Mouse (Mus musculus) neural tube, embryonic 13.5 days (tissue): ENCODE data around the gene Gemin5. TPM values are rescaled to one million over a fixed set of nuclear protein-coding genes. Genes with fewer than 3 reads are reported as not detected.
"Not testable (repeated sequence)": the region's sequence is repeated elsewhere in the genome, so short reads cannot be mapped to it uniquely, and the experiment has no call there.

Experiments
- ATAC-seq: fragments of 200-750 bp; cut with Nextera tagmentation; 2 replicates; pipeline ENCODE4 v1.8.0; 2017; ENCODE audit warnings: low read depth, mild to moderate bottlenecking, moderate TSS enrichment, moderate library complexity
- H3K27ac ChIP-seq: fragments of 300-500 bp; sonication (generic); replicated peaks from 2 replicates; pipeline ENCODE4 v1.5.1; 2015; ENCODE audit warnings: moderate library complexity, mild to moderate bottlenecking, inconsistent platforms
- H3K27me3 ChIP-seq: fragments of 300-500 bp; sonication (generic); 2 replicates; pipeline ENCODE4 v1.6.1; 2015; ENCODE audit warnings: mild to moderate bottlenecking, inconsistent platforms
- H3K36me3 ChIP-seq: fragments of 300-500 bp; sonication (generic); 2 replicates; pipeline ENCODE4 v1.6.1; 2015; ENCODE audit warnings: mild to moderate bottlenecking, inconsistent platforms
- H3K4me1 ChIP-seq: fragments of 300-500 bp; sonication (generic); replicated peaks from 2 replicates; pipeline ENCODE4 v1.6.1; 2015; ENCODE audit warnings: inconsistent platforms
- H3K4me2 ChIP-seq: fragments of 300-500 bp; sonication (generic); 2 replicates; pipeline ENCODE4 v1.6.1; 2015; ENCODE audit warnings: inconsistent platforms, mild to moderate bottlenecking, moderate library complexity
- H3K4me3 ChIP-seq: fragments of 300-500 bp; sonication (generic); 2 replicates; pipeline ENCODE4 v1.5.1; 2015; ENCODE audit warnings: mild to moderate bottlenecking, inconsistent platforms
- H3K9ac ChIP-seq: fragments of 300-500 bp; sonication (generic); 2 replicates; pipeline ENCODE4 v1.6.1; 2015; ENCODE audit warnings: moderate library complexity, mild to moderate bottlenecking, inconsistent platforms
- H3K9me3 ChIP-seq: fragments of 300-500 bp; sonication (generic); 2 replicates; pipeline ENCODE4 v1.6.1; 2016; ENCODE audit warnings: inconsistent platforms
- WGBS: fragments of 180-500 bp; shearing (Covaris S2); methylation state at CpG from one replicate; pipeline ENCODE4 v1.1.7; 2015; 5-methylcytosine and 5-hydroxymethylcytosine counted together
- polyA plus RNA-seq: library from polyadenylated mRNA; unstranded; fragments of >200 nt; fragmentation: Nextera tagmentation; extraction: Ambion mirVana; gene quantifications from 2 replicates; pipeline ENCODE4 v1.2.1, GENCODE M21; 2015

Gemin5 gene
- polyA plus RNA-seq, 1 experiment from 2014 or later = 12.4 TPM

- Histone ChIP-seq H3K4me3 (peak within 1 kb of the TSS; percentile 45), H3K9ac (peak within 1 kb of the TSS; percentile 63), H3K4me2 (peak within 1 kb of the TSS; percentile 62)
- not testable (repeated sequence) for H3K4me1 ChIP-seq, H3K27ac ChIP-seq, H3K27me3 ChIP-seq, H3K9me3 ChIP-seq, H3K36me3 ChIP-seq
- 9% methylated on average over 13 of the region's 15 CpGs for WGBS
- 0 out of 2 replicates have a peak, but pooled peaks have one; percentile 50 for ATAC-seq
Measured at GRCm38 (mm10) chr11:58199229-58200037, 31.1 kb upstream of the Gemin5 start, which contains the start of the genes Igtp and Irgm2. Gene Igtp (plus strand): TSS chr11:58199556. Gene Irgm2 (plus strand): TSS chr11:58199618.

DNA sequence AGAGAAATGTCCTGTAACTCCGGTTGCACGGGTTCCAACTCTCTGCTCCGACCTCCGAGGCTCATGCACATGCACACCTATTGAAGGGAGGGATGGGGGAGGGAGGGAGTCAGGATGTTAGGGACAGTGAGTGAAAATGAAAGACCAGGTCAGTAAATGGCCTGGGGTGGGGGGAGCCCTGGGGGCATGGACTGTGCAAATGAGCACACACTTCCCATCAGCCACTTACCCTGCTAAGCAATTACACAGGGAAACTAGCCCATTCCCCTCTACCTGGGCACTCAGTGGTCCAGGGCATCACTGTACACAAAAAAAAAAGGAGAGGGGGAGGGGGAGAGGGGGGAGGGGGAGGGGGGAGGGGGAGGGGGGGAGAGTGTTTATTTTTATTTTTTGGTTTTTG lies 30.3 kb upstream of the Gemin5 start:
- no peaks in the 10 kb centered on the region for H3K36me3 ChIP-seq
- peak overlapping the region; percentile 45 for H3K4me3 ChIP-seq
- H3K9me3 ChIP-seq = no peaks in the 10 kb centered on the region
- 79% methylated on average over 4 of the region's 4 CpGs for WGBS
- ATAC-seq = no peak
- H3K4me2 ChIP-seq = peak overlapping the region; percentile 62
- no peak overlapping the region for H3K9ac ChIP-seq
- no peak overlapping the region for H3K27ac ChIP-seq
- no peaks in the 10 kb centered on the region for H3K27me3 ChIP-seq
- peaks cover 5% of the 10 kb centered on the region for H3K4me1 ChIP-seq

DNA sequence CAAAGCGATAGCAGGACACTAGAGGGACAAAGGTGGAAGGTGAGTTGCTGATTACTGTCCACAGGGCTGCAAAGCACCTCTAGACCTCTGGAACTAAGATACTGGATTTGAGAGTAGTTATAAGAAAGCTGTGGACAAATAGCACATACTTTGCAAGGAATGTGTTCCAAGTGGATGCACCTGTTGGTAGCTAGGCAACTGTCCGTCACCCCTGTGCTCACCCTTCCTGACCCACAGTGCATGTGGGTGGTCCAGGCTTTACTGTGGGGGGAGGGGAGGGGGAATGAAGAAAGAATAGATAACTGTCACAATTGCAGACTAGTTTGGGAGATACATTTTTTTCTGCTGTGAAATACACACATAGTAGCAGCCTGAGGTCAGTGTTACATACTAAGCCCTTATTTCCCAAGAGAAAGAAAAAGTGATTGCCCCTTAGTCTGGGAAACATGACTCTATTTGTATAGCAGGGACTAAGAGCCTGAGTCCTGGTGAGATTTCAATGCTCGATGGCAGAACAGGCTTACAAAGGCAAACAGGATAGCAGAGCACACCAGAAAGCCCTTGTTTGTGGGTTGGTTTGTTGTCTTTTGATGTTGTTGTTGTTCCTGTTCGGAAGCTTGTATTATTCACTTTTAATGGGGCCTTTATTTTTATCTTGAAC lies 25.7 kb upstream of the Gemin5 start:
- no peak for ATAC-seq
- Histone ChIP-seq H3K9ac (no peak overlapping the region), H3K9me3 (no peaks in the 10 kb centered on the region), H3K36me3 (no peaks in the 10 kb centered on the region), H3K4me2 (no peak overlapping the region), H3K4me1 (peaks cover under 1% of the 10 kb centered on the region), H3K27ac (no peak overlapping the region), H3K4me3 (no peak overlapping the region), H3K27me3 (no peaks in the 10 kb centered on the region)
- 46% methylated on average over 4 of the region's 4 CpGs for WGBS

GRCm38 (mm10) chr11:58193326-58193725 lies 25.0 kb upstream of the Gemin5 start:
- no peak overlapping the region for H3K4me2 ChIP-seq
- H3K4me3 ChIP-seq = no peak overlapping the region
- no peak overlapping the region for H3K27ac ChIP-seq
- WGBS = 82% methylated on average over 3 of the region's 3 CpGs
- no peaks in the 10 kb centered on the region for H3K9me3 ChIP-seq
- H3K36me3 ChIP-seq = no peaks in the 10 kb centered on the region
- ATAC-seq = no peak
- H3K4me1 ChIP-seq = no peaks in the 10 kb centered on the region
- H3K27me3 ChIP-seq = no peaks in the 10 kb centered on the region
- H3K9ac ChIP-seq = no peak overlapping the region

DNA sequence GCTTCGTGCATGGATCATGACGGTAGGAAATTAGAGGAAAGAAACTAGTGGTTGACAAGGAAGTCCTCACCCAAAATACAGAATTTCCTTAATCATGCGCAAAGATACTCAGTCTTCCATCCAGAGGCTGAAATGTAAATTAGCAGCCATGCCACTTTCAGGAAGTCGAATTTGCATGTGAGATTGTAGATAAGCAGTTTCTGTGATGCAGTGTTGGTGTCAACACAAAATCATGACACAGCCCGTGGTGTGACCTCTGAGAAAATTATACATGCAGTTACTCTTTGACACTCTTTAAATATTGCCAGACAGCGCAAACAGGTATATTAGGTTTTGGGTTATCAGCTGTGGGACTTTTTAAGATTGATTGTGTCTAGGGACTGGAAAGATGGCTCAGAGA lies 21.3 kb upstream of the Gemin5 start:
- Histone ChIP-seq H3K36me3 (no peaks in the 10 kb centered on the region), H3K4me2 (no peak overlapping the region), H3K9me3 (no peaks in the 10 kb centered on the region), H3K9ac (no peak overlapping the region), H3K27ac (no peak overlapping the region), H3K4me1 (no peaks in the 10 kb centered on the region), H3K4me3 (no peak overlapping the region), H3K27me3 (no peaks in the 10 kb centered on the region)
- ATAC-seq = no peak
- 92% methylated on average over 6 of the region's 6 CpGs for WGBS

- Histone ChIP-seq H3K9ac (no peak overlapping the region), H3K4me3 (no peak overlapping the region), H3K27me3 (no peaks in the 10 kb centered on the region), H3K4me1 (no peaks in the 10 kb centered on the region), H3K9me3 (no peaks in the 10 kb centered on the region), H3K4me2 (no peak overlapping the region), H3K27ac (no peak overlapping the region), H3K36me3 (peaks cover 11% of the 10 kb centered on the region)
- no peak for ATAC-seq
- 92% methylated on average over 3 of the region's 3 CpGs for WGBS
Measured at GRCm38 (mm10) chr11:58183579-58183978, 15.2 kb upstream of the Gemin5 start.

DNA sequence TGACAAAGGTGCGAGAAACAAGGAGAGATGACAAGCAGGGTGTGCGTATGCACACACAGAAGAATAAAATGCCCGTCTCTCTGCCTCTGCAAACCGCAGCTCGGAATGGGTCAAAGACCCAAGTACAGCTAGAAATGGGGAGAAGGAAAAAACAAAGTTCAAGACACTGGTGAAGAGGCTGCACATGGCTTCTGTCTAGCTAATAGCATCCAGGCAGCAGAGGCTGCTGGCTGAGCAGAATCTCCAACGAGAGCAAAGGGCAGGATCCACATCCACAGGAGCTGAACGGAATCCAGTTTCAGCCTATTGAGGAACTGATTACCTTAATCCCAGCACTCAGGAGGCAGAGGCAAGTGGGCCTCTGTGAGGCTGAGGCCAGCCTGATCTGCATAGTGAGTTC lies 12.4 kb upstream of the Gemin5 start:
- Histone ChIP-seq H3K9me3 (no peaks in the 10 kb centered on the region), H3K4me2 (no peak overlapping the region), H3K36me3 (peaks cover 40% of the 10 kb centered on the region), H3K9ac (no peak overlapping the region), H3K27ac (0 out of 2 replicates have a peak overlapping the region, but pooled peaks have one; percentile 18), H3K4me3 (no peak overlapping the region), H3K27me3 (no peaks in the 10 kb centered on the region), H3K4me1 (no peaks in the 10 kb centered on the region)
- 94% methylated on average over 7 of the region's 7 CpGs for WGBS
- no peak for ATAC-seq

- H3K27ac ChIP-seq, H3K4me2 ChIP-seq, H3K9ac ChIP-seq, H3K27me3 ChIP-seq, H3K4me1 ChIP-seq, ATAC-seq, H3K4me3 ChIP-seq, H3K9me3 ChIP-seq: not testable (repeated sequence)
- WGBS = 95% methylated on average over 6 of the region's 6 CpGs
- peaks cover 47% of the 10 kb centered on the region for H3K36me3 ChIP-seq
Measured at GRCm38 (mm10) chr11:58179986-58180385, 11.6 kb upstream of the Gemin5 start.

GRCm38 (mm10) chr11:58179563-58179962 lies 11.2 kb upstream of the Gemin5 start:
- 28% methylated on average over 3 of the region's 3 CpGs for WGBS
- H3K9me3 ChIP-seq = no peaks in the 10 kb centered on the region
- no peak overlapping the region for H3K27ac ChIP-seq
- H3K4me2 ChIP-seq = no peak overlapping the region
- H3K36me3 ChIP-seq = peaks cover 52% of the 10 kb centered on the region
- H3K27me3 ChIP-seq = no peaks in the 10 kb centered on the region
- no peaks in the 10 kb centered on the region for H3K4me1 ChIP-seq
- H3K4me3 ChIP-seq = no peak overlapping the region
- no peak for ATAC-seq
- H3K9ac ChIP-seq = no peak overlapping the region

- H3K9me3 ChIP-seq = no peaks in the 10 kb centered on the region
- under 1% methylated on average over 34 of the region's 34 CpGs for WGBS
- ATAC-seq = peak; percentile 72
- H3K36me3 ChIP-seq = peaks cover 38% of the 10 kb centered on the region
- H3K27ac ChIP-seq = peak within 1 kb of the TSS; percentile 64
- H3K4me3 ChIP-seq = peak within 1 kb of the TSS; percentile 76
- no peaks in the 10 kb centered on the region for H3K27me3 ChIP-seq
- peak within 1 kb of the TSS; percentile 89 for H3K4me2 ChIP-seq
- H3K9ac ChIP-seq = peak within 1 kb of the TSS; percentile 84
- peaks cover 22% of the 10 kb centered on the region for H3K4me1 ChIP-seq
Measured at GRCm38 (mm10) chr11:58171459-58172091, 3.2 kb upstream of the Gemin5 start, which contains the start of gene Mrpl22. Gene Mrpl22 (plus strand): TSS chr11:58171661.

GRCm38 (mm10) chr11:58169666-58170065 lies 1.3 kb upstream of the Gemin5 start:
- H3K27me3 ChIP-seq = no peaks in the 10 kb centered on the region
- no peak overlapping the region for H3K4me2 ChIP-seq
- no peaks in the 10 kb centered on the region for H3K9me3 ChIP-seq
- H3K27ac ChIP-seq = no peak overlapping the region
- ATAC-seq = no peak
- peaks cover 36% of the 10 kb centered on the region for H3K36me3 ChIP-seq
- H3K9ac ChIP-seq = no peak overlapping the region
- H3K4me3 ChIP-seq = no peak overlapping the region
- H3K4me1 ChIP-seq = peaks cover 22% of the 10 kb centered on the region
- WGBS = 77% methylated on average over 4 of the region's 4 CpGs

GRCm38 (mm10) chr11:58167822-58168166 lies 545 bp downstream of the Gemin5 start:
- Histone ChIP-seq H3K36me3 (peaks cover 36% of the 10 kb centered on the region), H3K9ac (peak overlapping the region; percentile 84), H3K27me3 (no peaks in the 10 kb centered on the region), H3K4me3 (peak overlapping the region; percentile 81), H3K4me1 (peaks cover 21% of the 10 kb centered on the region), H3K4me2 (peak overlapping the region; percentile 70), H3K9me3 (no peaks in the 10 kb centered on the region), H3K27ac (peak overlapping the region; percentile 46; the same call in 1 of the 2 replicates)
- ATAC-seq = peak; percentile 12; the same call in 1 of the 2 replicates
- WGBS = 0% methylated on average over 8 of the region's 8 CpGs
